Mouse (Mus musculus) midbrain, postnatal 0 days (tissue): ENCODE results near the gene Smim13. TPM values are rescaled to one million over a fixed set of nuclear protein-coding genes. Genes with fewer than 3 reads are reported as not detected.
"Not testable (repeated sequence)": the region's sequence is repeated elsewhere in the genome, so short reads cannot be mapped to it uniquely, and the experiment has no call there.

ENCODE experiments used
- ATAC-seq: fragments of 200-750 bp; cut with Nextera tagmentation; 2 replicates; pipeline ENCODE4 v1.8.0; 2017; ENCODE audit warnings: moderate number of reproducible peaks, mild to moderate bottlenecking, moderate TSS enrichment, moderate library complexity; ENCODE audit not compliant: low FRiP score
- DNase-seq: peaks from one replicate; pipeline ENCODE4 v3.0.0-alpha.2; 2015; ENCODE audit warnings: low spot score
- H3K27ac ChIP-seq: fragments of 300-500 bp; sonication (generic); 2 replicates; pipeline ENCODE4 v1.5.1; 2014; ENCODE audit warnings: low read depth, mild to moderate bottlenecking, low read length, mixed read lengths
- H3K27me3 ChIP-seq: fragments of 300-500 bp; sonication (generic); 2 replicates; pipeline ENCODE4 v1.6.1; 2014; ENCODE audit warnings: low read length, control low read depth, mixed read lengths; ENCODE audit not compliant: insufficient read depth
- H3K36me3 ChIP-seq: fragments of 300-500 bp; sonication (generic); 2 replicates; pipeline ENCODE4 v1.6.1; 2014; ENCODE audit warnings: low read length, control low read depth, mixed read lengths; ENCODE audit not compliant: insufficient read depth
- H3K4me1 ChIP-seq: fragments of 300-500 bp; sonication (generic); 2 replicates; pipeline ENCODE4 v1.6.1; 2014; ENCODE audit warnings: mild to moderate bottlenecking, control low read depth, antibody characterized with exemption, low read length, mixed read lengths; ENCODE audit not compliant: insufficient read depth
- H3K4me2 ChIP-seq: fragments of 300-500 bp; sonication (generic); 2 replicates; pipeline ENCODE4 v1.6.1; 2014; ENCODE audit warnings: low read depth, mild to moderate bottlenecking, low read length, mixed read lengths; ENCODE audit not compliant: poor library complexity, severe bottlenecking
- H3K4me3 ChIP-seq: fragments of 300-500 bp; sonication (generic); 2 replicates; pipeline ENCODE4 v1.5.1; 2014; ENCODE audit warnings: low read depth, mild to moderate bottlenecking, low read length, moderate library complexity
- H3K9ac ChIP-seq: fragments of 300-500 bp; sonication (generic); replicated peaks from 2 replicates; pipeline ENCODE4 v1.6.1; 2014; ENCODE audit warnings: mild to moderate bottlenecking, low read length, moderate library complexity, mixed read lengths; ENCODE audit not compliant: poor library complexity, severe bottlenecking
- H3K9me3 ChIP-seq: fragments of 300-500 bp; sonication (generic); 2 replicates; pipeline ENCODE4 v1.6.1; 2016; ENCODE audit warnings: low read length, control low read depth
- CTCF ChIP-seq: IDR thresholded peaks from 2 replicates; pipeline ENCODE4 v1.5.1; 2016; ENCODE audit warnings: antibody characterized with exemption, mild to moderate bottlenecking
- WGBS: fragments of 180-500 bp; shearing (Covaris S2); extraction: QIAGEN DNeasy Blood & Tissue Kit; methylation state at CpG from one replicate; pipeline ENCODE4 v1.1.7; 2014; 5-methylcytosine and 5-hydroxymethylcytosine counted together
- polyA plus RNA-seq: library from polyadenylated mRNA; unstranded; fragments of >200 nt; fragmentation: Nextera tagmentation; extraction: Ambion mirVana; gene quantifications from 2 replicates; pipeline ENCODE4 v1.2.1, GENCODE M21; 2015
- total RNA-seq: library from RNA; depleted of rRNA; stranded (reverse); fragments of >200 nt; gene quantifications from 2 replicates; pipeline ENCODE4 v1.2.3, GENCODE M21; 2014; rRNA removed

Gene Smim13
- total RNA-seq, result 46.5 and 59.2 TPM in 2 replicates
- 24.8 and 27.8 TPM in 2 replicates for polyA plus RNA-seq

DNA sequence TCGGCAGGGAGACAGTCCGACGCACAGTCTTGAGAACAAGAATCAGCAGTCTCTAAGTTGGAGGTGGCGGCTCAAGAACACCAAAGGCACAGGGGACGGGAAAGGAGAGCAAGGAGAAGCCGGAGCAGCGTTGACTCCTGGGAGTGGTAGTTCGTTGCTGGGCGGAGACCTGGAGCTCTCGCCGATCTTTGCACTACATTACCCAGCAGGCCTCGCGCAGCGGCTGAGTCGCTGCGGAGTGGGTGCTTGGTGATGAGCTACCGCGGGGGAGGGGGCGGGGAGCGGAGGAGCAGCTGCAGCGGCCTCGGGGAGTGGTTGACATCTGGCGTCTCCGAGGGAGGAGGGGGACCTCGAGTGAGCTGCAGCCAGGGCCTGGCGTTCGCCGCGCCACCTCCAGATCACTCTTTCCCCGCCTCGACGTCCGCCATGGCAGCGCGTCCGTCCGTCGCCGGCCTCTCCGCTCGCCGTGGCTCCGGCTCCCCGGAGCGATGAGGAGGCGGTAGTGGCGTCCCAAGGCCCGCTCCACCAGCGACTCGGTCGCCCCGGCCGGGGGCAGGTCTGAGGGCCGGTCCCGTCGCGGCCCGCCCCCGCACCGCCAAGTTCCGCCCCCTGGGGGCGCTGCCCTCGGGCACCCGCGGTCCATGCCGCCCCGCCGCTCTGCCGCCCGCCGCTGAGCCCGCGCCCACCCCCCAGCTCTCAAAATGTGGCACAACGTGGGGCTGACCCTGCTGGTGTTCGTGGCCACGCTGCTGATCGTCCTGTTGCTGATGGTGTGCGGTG is at the start of gene Smim13:
Smim13 (plus strand) TSS at position 307 of the 780 bp plus-strand sequence.
- ATAC-seq (peak; percentile 98), DNase-seq (peak; percentile 98)
- H3K36me3 ChIP-seq, result no peaks in the 10 kb centered on the region
- H3K4me1 ChIP-seq, result no peaks in the 10 kb centered on the region; the same call in 1 of the 2 replicates
- peak within 1 kb of the TSS; percentile 55 for H3K4me3 ChIP-seq
- TF ChIP-seq CTCF, result peak; percentile 37
- H3K9me3 ChIP-seq, result no peaks in the 10 kb centered on the region
- H3K27ac ChIP-seq, result peak within 1 kb of the TSS; percentile 75
- H3K27me3 ChIP-seq, result no peaks in the 10 kb centered on the region
- peak within 1 kb of the TSS; percentile 53 for H3K4me2 ChIP-seq
- H3K9ac ChIP-seq, result peak within 1 kb of the TSS; percentile 60
- WGBS, result 2% methylated on average over 60 of the region's 78 CpGs

DNA sequence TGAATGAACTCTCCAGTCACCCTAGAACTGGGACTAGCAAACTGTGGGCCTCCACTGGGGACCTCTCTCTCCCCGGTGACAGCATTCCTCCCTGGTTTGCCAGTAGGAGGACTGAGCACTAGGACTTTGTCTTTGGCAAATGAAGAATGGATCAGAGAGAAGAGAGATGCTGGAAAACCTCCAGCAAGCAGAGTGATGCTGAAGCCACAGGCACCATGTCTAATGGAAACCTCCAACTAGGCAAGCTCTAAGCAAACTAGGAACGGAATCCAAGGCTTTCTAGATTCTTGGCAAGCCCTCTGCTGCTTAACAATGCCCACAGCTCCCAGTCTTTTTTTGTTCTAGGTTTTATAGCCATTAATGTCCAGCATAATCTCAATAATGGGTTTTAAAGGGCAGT is 48.8 kb upstream of the Smim13 start:
- TF ChIP-seq CTCF, result no peak
- H3K36me3 ChIP-seq, result peaks cover 7% of the 10 kb centered on the region; the same call in 1 of the 2 replicates
- H3K9me3 ChIP-seq, result no peaks in the 10 kb centered on the region
- no peak overlapping the region for H3K9ac ChIP-seq
- H3K27me3 ChIP-seq, result no peaks in the 10 kb centered on the region
- H3K4me3 ChIP-seq, result no peak overlapping the region
- no peak overlapping the region for H3K4me2 ChIP-seq
- H3K4me1 ChIP-seq, result no peaks in the 10 kb centered on the region
- ATAC-seq (no peak), DNase-seq (peak; percentile 47)
- H3K27ac ChIP-seq, result no peak overlapping the region
- 48% methylated on average over 2 of the region's 2 CpGs for WGBS

GRCm38 (mm10) chr13:41203289-41203688 is 46.4 kb upstream of the Smim13 start:
- DNase-seq, result peak; percentile 47
- no peak for TF ChIP-seq CTCF
- Histone ChIP-seq H3K27ac (no peak overlapping the region), H3K4me1 (no peaks in the 10 kb centered on the region), H3K4me3 (no peak overlapping the region), H3K36me3 (no peaks in the 10 kb centered on the region), H3K9ac (no peak overlapping the region), H3K27me3 (no peaks in the 10 kb centered on the region), H3K9me3 (no peaks in the 10 kb centered on the region), H3K4me2 (no peak overlapping the region)
- ATAC-seq, result no peak
- WGBS, result 49% methylated on average over 7 of the region's 7 CpGs

GRCm38 (mm10) chr13:41203691-41204090 is 46.0 kb upstream of the Smim13 start:
- no peak overlapping the region for H3K4me3 ChIP-seq
- 63% methylated on average over 9 of the region's 9 CpGs for WGBS
- H3K4me2 ChIP-seq, result no peak overlapping the region
- H3K36me3 ChIP-seq, result no peaks in the 10 kb centered on the region
- DNase-seq (no peak), ATAC-seq (no peak)
- no peaks in the 10 kb centered on the region for H3K27me3 ChIP-seq
- no peaks in the 10 kb centered on the region for H3K4me1 ChIP-seq
- no peak overlapping the region for H3K9ac ChIP-seq
- no peak for TF ChIP-seq CTCF
- H3K27ac ChIP-seq, result no peak overlapping the region
- no peaks in the 10 kb centered on the region for H3K9me3 ChIP-seq

DNA sequence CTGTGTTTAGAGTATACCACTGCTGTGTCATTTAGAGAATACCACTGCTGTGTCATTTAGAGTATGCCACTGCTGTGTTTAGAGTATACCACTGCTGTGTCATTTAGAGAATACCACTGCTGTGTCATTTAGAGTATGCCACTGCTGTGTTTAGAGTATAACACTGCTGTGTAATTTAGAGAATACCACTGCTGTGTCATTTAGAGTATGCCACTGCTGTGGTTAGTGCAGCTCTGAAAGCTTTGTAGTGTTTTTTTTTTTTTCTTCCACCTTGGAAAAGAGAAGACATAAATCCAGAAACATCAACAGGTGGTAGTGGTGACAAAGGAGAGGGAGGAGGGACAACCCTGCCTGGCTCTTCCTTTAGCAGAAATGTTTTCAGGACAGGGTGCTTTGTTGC is 44.1 kb upstream of the Smim13 start:
- not testable (repeated sequence) for ATAC-seq, H3K36me3 ChIP-seq, DNase-seq, H3K27me3 ChIP-seq, H3K4me1 ChIP-seq, H3K27ac ChIP-seq, H3K9ac ChIP-seq, H3K9me3 ChIP-seq, H3K4me2 ChIP-seq, H3K4me3 ChIP-seq

DNA sequence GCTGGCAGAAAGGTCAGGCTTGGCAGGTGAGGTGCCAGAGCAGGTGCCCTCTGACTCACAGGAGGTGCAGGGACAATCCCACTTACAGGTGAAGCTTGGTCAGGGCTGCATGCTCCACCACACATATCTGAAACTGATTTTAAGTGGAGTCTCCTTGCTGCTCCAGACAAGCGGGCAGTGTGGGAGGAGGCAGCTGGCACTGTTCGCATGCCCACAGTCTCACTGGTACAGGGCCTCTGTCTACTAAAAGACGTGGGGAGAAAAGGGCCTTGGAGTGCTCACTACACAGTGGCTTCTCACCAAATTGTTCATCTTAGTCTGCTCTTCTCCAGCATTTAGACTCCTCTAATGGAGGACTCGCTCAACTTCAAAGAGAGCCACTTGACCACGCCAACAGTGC is 43.4 kb upstream of the Smim13 start:
- 87% methylated on average over 5 of the region's 5 CpGs for WGBS
- DNase-seq, result no peak
- Histone ChIP-seq H3K36me3 (no peaks in the 10 kb centered on the region), H3K4me1 (no peaks in the 10 kb centered on the region), H3K9me3 (no peaks in the 10 kb centered on the region), H3K27me3 (no peaks in the 10 kb centered on the region), H3K4me2 (no peak overlapping the region), H3K4me3 (no peak overlapping the region), H3K27ac (no peak overlapping the region), H3K9ac (no peak overlapping the region)
- no peak for TF ChIP-seq CTCF
- ATAC-seq, result no peak
